Mouse (Mus musculus) kidney, adult 10 weeks (tissue): ENCODE results near the gene Rgs8. TPM values are rescaled to one million over a fixed set of nuclear protein-coding genes. Genes with fewer than 3 reads are reported as not detected.

Experiments
- polyA plus RNA-seq: library from polyadenylated mRNA; stranded (reverse); fragments of 350-450 nt; fragmentation: Illumina TruSeq; extraction: RNeasy Lipid Tissue Mini Kit (QIAGEN cat#74804); gene quantifications from one replicate; pipeline ENCODE4 v1.2.3, GENCODE M21; 2014; ENCODE audit warnings: low read depth, low replicate concordance

The Rgs8 gene
- polyA plus RNA-seq = not detected

DNA sequence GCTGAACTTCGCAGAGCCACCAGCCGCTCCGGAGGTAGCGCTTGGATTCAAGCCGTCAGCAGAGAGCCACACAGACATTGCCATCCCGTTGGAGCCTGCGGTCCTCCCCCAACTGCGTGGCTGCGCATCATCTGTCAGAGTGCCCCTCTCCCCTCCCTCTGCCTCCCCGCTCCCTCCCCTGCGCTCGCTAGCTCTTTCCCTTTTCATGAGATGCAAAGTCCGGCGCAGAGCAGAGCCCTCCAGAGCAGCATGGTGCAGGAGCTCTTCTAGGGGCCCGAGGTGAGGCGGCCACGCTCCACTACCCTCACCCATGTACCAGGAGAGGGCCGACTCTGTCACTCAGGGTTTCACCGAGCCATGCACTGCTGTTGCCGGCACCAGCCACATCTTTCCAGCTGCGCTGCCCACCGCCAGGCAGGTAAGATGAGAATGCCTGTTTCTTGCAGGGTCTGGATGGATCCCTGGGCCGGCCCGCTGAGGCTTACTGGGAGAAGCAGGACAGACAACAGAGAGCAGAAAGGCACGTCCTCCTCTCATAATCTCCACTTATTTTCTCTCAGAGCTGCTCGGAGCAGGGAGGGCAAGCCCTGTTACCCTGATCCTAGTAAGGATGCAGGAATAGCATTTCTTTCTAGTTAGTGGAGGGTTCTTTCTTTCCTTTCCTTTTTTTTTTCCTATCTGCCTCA is at the start of gene Rgs8:
TSS of gene Rgs8 (plus strand) at position 88 of the 686 bp plus-strand sequence.

GRCm38 (mm10) chr1:153740145-153740544 is 87.3 kb downstream of the Rgs8 start, which contains the start of gene Rgs16:
TSS of gene Rgs16 (plus strand) at chr1:153740349.

DNA sequence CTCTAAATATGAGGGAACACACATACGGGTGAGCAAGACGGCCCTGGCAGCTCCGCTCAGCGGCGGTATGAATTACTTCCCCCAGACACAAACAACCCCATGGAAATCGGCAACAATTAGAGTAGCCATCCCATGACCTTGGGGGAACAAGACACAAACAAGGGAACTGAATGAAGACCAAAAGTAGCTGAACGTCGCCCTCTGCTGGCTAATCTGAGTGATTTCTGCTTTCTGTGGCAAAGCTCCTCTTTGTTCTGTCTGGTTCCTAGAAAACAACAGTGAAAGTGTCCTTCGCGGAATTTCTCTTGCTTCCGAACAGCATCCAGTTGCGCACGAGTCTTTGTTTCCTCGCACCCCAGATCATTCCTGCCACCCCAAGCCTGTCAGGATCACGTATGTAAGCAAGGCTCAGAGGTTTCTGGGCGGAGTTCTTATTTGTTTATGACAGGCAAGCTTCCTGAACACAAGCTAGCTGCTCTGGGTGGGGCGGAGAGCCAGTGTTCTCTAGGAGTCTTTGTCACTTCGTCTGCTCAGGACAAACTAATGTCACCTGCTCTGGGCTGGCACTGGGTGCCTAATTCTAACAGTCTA is 96.5 kb downstream of the Rgs8 start, which contains the start of gene Rnasel:
TSS of gene Rnasel (plus strand) at position 216 of the 591 bp plus-strand sequence.

Other genes starting within 250 kb of the Rgs8 start
- not detected for gene Shcbp1l, start 227.9 kb upstream of the Rgs8 start, polyA plus RNA-seq
- gene Dhx9, start 165.4 kb upstream of the Rgs8 start, polyA plus RNA-seq = 255 TPM
- gene Npl, start 103.0 kb upstream of the Rgs8 start, polyA plus RNA-seq = 75.8 TPM
- not detected for gene Rgs16, start 87.3 kb downstream of the Rgs8 start, polyA plus RNA-seq
- gene Rnasel, start 96.4 kb downstream of the Rgs8 start, polyA plus RNA-seq = 11.0 TPM
- not detected for gene Rgsl1, start 191.1 kb downstream of the Rgs8 start, polyA plus RNA-seq
- not detected for gene Teddm1b, start 221.3 kb downstream of the Rgs8 start, polyA plus RNA-seq
- gene Teddm1a, start 238.7 kb downstream of the Rgs8 start, polyA plus RNA-seq = not detected
- 390 TPM for gene Glul, start 246.9 kb downstream of the Rgs8 start, polyA plus RNA-seq
- gene Teddm2, start 247.2 kb downstream of the Rgs8 start, polyA plus RNA-seq = 0.12 TPM